Mouse (Mus musculus) hindbrain, embryonic 14.5 days (tissue): ENCODE data around the gene Tmem170b. TPM values are rescaled to one million over a fixed set of nuclear protein-coding genes. Genes with fewer than 3 reads are reported as not detected.
"Not testable (repeated sequence)": the region's sequence is repeated elsewhere in the genome, so short reads cannot be mapped to it uniquely, and the experiment has no call there.

ENCODE experiments used
- ATAC-seq: fragments of 200-750 bp; cut with Nextera tagmentation; 2 replicates; pipeline ENCODE4 v1.8.0; 2017; ENCODE audit warnings: moderate number of reproducible peaks, mild to moderate bottlenecking, moderate TSS enrichment, moderate library complexity; ENCODE audit not compliant: low FRiP score
- DNase-seq: peaks from one replicate; pipeline ENCODE4 v3.0.0-alpha.2; 2015; ENCODE audit warnings: low spot score
- H3K27ac ChIP-seq: fragments of 300-500 bp; sonication (generic); 2 replicates; pipeline ENCODE4 v1.5.1; 2014; ENCODE audit warnings: mild to moderate bottlenecking, moderate library complexity
- H3K27me3 ChIP-seq: fragments of 300-500 bp; sonication (generic); 2 replicates; pipeline ENCODE4 v1.6.1; 2014; ENCODE audit warnings: mild to moderate bottlenecking, low read length, mixed read lengths; ENCODE audit not compliant: control insufficient read depth, insufficient read depth
- H3K36me3 ChIP-seq: fragments of 300-500 bp; sonication (generic); replicated peaks from 2 replicates; pipeline ENCODE4 v1.6.1; 2014; ENCODE audit not compliant: control insufficient read depth, insufficient read depth
- H3K4me1 ChIP-seq: fragments of 300-500 bp; sonication (generic); replicated peaks from 2 replicates; pipeline ENCODE4 v1.6.1; 2014; ENCODE audit warnings: antibody characterized with exemption, low read length, mixed read lengths; ENCODE audit not compliant: control insufficient read depth, insufficient read depth
- H3K4me2 ChIP-seq: fragments of 300-500 bp; sonication (generic); replicated peaks from 2 replicates; pipeline ENCODE4 v1.6.1; 2014; ENCODE audit warnings: mild to moderate bottlenecking, moderate library complexity
- H3K4me3 ChIP-seq: fragments of 300-500 bp; sonication (generic); replicated peaks from 2 replicates; pipeline ENCODE4 v1.5.1; 2014; ENCODE audit warnings: mild to moderate bottlenecking, low read length
- H3K9ac ChIP-seq: fragments of 300-500 bp; sonication (generic); 2 replicates; pipeline ENCODE4 v1.6.1; 2014
- H3K9me3 ChIP-seq: fragments of 300-500 bp; sonication (generic); 2 replicates; pipeline ENCODE4 v1.6.1; 2016; ENCODE audit warnings: low read length; ENCODE audit not compliant: control insufficient read depth
- WGBS: fragments of 180-500 bp; shearing (Covaris S2); extraction: QIAGEN DNeasy Blood & Tissue Kit; methylation state at CpG from one replicate; pipeline ENCODE4 v1.1.7; 2014; 5-methylcytosine and 5-hydroxymethylcytosine counted together
- polyA plus RNA-seq: library from polyadenylated mRNA; unstranded; fragments of >200 nt; fragmentation: Nextera tagmentation; extraction: Ambion mirVana; gene quantifications from 2 replicates; pipeline ENCODE4 v1.2.1, GENCODE M21; 2014

The Tmem170b gene
- polyA plus RNA-seq, 1 experiment from 2014 or later: 62.4 TPM

DNA sequence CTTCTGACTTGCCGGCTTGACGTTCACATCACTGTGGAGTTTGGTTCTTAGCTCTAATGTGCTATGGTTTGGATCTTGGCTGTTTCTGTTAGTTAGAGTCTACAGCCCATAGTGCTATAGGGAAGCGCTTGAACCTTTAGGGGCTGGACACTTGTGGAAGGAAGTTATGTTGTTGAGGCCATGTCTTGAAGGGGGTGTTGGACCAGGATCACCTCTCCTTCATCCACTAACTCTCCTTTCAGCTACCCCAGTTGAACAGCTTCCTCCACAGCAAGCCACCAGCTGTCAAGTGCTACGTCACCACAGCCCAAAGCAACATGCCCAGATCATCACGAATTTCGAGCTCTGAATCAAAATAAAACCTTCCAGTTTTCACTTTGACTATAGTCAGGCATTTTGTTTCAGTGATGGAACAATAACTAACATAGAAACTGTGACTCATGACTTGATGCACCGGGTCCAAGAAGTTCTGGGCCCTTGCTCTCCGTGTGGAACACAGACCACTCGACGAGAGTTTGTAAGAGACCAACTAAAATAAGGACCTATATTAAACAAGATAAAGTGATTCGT, 65.5 kb downstream of the Tmem170b start:
- no peak overlapping the region for H3K4me3 ChIP-seq
- ATAC-seq: no peak
- WGBS: 90% methylated on average over 11 of the region's 11 CpGs

GRCm38 (mm10) chr13:41672904-41673303, 67.2 kb downstream of the Tmem170b start:
- H3K36me3 ChIP-seq, H3K9ac ChIP-seq, ATAC-seq, H3K27ac ChIP-seq, H3K4me1 ChIP-seq, H3K4me3 ChIP-seq, H3K9me3 ChIP-seq, H3K27me3 ChIP-seq, H3K4me2 ChIP-seq, DNase-seq: not testable (repeated sequence)
- 58% methylated on average over 5 of the region's 5 CpGs for WGBS

More for the DNA sequence above, 65.5 kb downstream of the Tmem170b start:
- H3K4me2 ChIP-seq: no peak overlapping the region
- H3K27ac ChIP-seq: no peak overlapping the region
- H3K9ac ChIP-seq: no peak overlapping the region
- H3K4me1 ChIP-seq: no peaks in the 10 kb centered on the region
- H3K36me3 ChIP-seq: no peaks in the 10 kb centered on the region
- no peaks in the 10 kb centered on the region for H3K27me3 ChIP-seq
- no peaks in the 10 kb centered on the region for H3K9me3 ChIP-seq
- DNase-seq: no peak

DNA sequence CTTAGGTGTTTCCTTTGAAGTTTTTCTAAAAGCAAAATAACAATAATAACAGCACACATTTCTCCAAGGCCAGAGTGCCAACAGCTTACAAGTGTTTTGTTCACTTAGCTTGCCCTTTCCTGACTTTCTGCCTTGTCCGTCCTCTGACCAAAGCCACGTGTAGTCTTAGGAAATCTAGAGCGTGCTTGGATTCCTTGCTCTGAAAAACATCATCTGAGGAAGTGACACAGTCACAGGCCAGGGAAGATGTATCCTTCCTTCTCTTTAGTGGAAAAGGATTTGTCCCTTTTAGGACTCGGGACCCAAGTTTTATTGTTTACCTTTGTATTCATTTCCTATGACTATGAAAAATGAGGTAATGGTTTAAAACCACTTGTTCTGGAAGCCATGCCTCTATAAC, 67.8 kb downstream of the Tmem170b start:
- Histone ChIP-seq H3K9me3 (no peaks in the 10 kb centered on the region), H3K36me3 (no peaks in the 10 kb centered on the region), H3K4me3 (no peak overlapping the region), H3K4me2 (no peak overlapping the region), H3K4me1 (no peaks in the 10 kb centered on the region), H3K27ac (no peak overlapping the region), H3K9ac (no peak overlapping the region), H3K27me3 (no peaks in the 10 kb centered on the region)
- no peak for DNase-seq
- no peak for ATAC-seq
- WGBS: 88% methylated on average over 4 of the region's 4 CpGs

DNA sequence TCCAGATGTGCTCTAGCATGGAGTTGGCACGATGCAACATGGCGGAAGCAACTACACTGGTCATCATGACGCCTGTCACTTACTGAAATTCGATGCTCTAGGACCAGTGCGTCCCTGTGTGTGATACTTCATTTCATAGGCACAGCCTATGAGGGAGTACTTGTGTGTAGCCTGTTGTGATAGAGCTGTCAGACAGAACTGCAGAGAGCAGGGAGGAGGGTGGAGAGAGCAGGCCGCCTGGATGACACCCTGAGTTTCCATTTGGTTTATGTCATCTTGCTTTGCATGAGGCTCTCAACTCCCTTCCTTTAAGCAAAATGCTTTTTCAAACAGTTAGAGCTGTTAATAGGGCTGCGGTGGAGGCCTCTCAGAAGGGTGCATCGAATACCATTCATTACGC, 68.9 kb downstream of the Tmem170b start:
- H3K9ac ChIP-seq, H3K4me1 ChIP-seq, H3K27me3 ChIP-seq, H3K4me3 ChIP-seq, ATAC-seq, H3K36me3 ChIP-seq, H3K9me3 ChIP-seq, DNase-seq, H3K27ac ChIP-seq, H3K4me2 ChIP-seq: not testable (repeated sequence)
- WGBS: 95% methylated on average over 9 of the region's 9 CpGs

- Histone ChIP-seq H3K9ac (no peak overlapping the region), H3K27ac (no peak overlapping the region), H3K4me1 (no peaks in the 10 kb centered on the region), H3K4me3 (no peak overlapping the region), H3K9me3 (no peaks in the 10 kb centered on the region), H3K36me3 (no peaks in the 10 kb centered on the region), H3K27me3 (no peaks in the 10 kb centered on the region), H3K4me2 (no peak overlapping the region)
- ATAC-seq (no peak), DNase-seq (no peak)
- 92% methylated on average over 3 of the region's 3 CpGs for WGBS
Observed at GRCm38 (mm10) chr13:41675498-41675897, 69.8 kb downstream of the Tmem170b start.

DNA sequence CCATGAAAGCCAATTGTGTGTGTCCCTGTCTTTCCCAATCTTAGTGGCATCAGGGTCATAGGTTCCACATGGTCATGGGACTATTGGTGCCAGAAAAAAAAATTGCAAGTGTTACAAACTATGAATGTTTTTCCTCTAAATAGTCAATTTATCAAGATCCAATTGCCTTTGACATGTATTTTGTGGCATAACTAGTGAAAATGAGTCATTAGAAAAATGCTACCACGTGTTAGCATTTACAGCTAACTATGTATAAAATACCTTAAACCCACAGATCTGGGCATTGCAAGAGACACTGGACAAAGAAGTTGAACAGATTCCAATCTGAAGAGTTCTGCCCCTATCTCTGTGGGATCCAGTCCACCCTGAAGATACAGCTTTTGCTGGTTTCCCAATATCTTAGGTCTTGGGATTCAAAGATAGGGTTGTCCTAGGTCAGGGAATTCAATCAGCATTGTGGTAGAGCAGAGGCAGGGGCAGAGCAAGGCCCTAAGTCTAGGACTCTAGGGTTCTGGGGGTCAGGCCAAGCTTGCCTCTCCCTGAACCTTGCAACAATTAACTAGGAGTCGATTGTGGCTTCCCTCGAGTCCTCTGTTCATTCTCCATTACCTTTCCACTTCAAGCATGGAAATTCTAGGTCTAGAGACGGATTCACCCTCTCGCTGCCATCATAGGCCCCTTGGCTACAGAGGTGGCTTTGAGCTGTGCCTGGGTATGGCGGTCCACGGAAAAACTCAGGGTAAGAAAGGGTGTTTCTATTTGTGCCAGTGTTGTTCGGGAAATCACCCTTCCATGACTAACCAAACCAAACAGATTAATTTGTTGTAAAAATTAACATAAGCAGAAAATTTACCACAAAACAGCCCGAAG, 70.5 kb downstream of the Tmem170b start:
- 74% methylated on average over 9 of the region's 9 CpGs for WGBS
- H3K4me3 ChIP-seq: no peak overlapping the region
- H3K27me3 ChIP-seq: no peaks in the 10 kb centered on the region
- H3K36me3 ChIP-seq: no peaks in the 10 kb centered on the region
- H3K4me1 ChIP-seq: no peaks in the 10 kb centered on the region
- ATAC-seq (no peak), DNase-seq (no peak)
- no peaks in the 10 kb centered on the region for H3K9me3 ChIP-seq
- no peak overlapping the region for H3K9ac ChIP-seq
- H3K4me2 ChIP-seq: no peak overlapping the region
- H3K27ac ChIP-seq: no peak overlapping the region

DNA sequence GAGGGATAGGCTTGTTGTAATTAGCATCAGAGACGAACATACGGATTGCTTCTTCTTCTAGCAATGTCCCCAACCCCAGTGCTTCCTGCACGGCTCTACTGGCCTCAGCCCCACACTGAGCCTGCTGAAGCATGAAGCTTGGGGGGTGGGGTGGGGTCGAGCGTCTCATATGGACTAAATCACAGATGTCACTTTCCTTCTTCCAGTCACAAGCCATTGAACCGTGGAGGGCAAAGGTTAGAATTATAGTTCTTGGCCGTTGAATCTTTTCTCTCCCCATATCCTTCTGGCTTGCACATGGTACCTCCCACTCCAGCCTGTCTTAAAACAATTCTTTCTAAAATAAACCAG, 71.1 kb downstream of the Tmem170b start:
- Histone ChIP-seq H3K27me3 (no peaks in the 10 kb centered on the region), H3K4me2 (no peak overlapping the region), H3K27ac (no peak overlapping the region), H3K9me3 (no peaks in the 10 kb centered on the region), H3K9ac (no peak overlapping the region), H3K4me3 (no peak overlapping the region), H3K4me1 (no peaks in the 10 kb centered on the region), H3K36me3 (no peaks in the 10 kb centered on the region)
- ATAC-seq (no peak), DNase-seq (no peak)
- 27% methylated on average over 7 of the region's 7 CpGs for WGBS

- ATAC-seq (no peak), DNase-seq (no peak)
- Histone ChIP-seq H3K36me3 (no peaks in the 10 kb centered on the region), H3K9ac (no peak overlapping the region), H3K4me1 (no peaks in the 10 kb centered on the region), H3K27ac (no peak overlapping the region), H3K4me2 (no peak overlapping the region), H3K9me3 (no peaks in the 10 kb centered on the region), H3K4me3 (no peak overlapping the region), H3K27me3 (no peaks in the 10 kb centered on the region)
- 79% methylated on average over 12 of the region's 12 CpGs for WGBS
Observed at GRCm38 (mm10) chr13:41680854-41681549, 75.3 kb downstream of the Tmem170b start.

- no peaks in the 10 kb centered on the region for H3K9me3 ChIP-seq
- no peak overlapping the region for H3K4me2 ChIP-seq
- WGBS: 92% methylated on average over 12 of the region's 12 CpGs
- H3K9ac ChIP-seq: no peak overlapping the region
- H3K4me1 ChIP-seq: no peaks in the 10 kb centered on the region
- H3K27me3 ChIP-seq: no peaks in the 10 kb centered on the region
- no peak overlapping the region for H3K4me3 ChIP-seq
- H3K36me3 ChIP-seq: no peaks in the 10 kb centered on the region
- ATAC-seq (no peak), DNase-seq (no peak)
- H3K27ac ChIP-seq: no peak overlapping the region
Observed at GRCm38 (mm10) chr13:41682341-41683119, 76.8 kb downstream of the Tmem170b start.
